Mouse (Mus musculus): ENCODE measurements around the gene Ano9. TPM values are rescaled to one million over a fixed set of nuclear protein-coding genes. Genes with fewer than 3 reads are reported as not detected.

Gene Ano9
- not detected for polyA plus RNA-seq (2014; fragmentation: Illumina TruSeq; extraction: RNeasy Lipid Tissue Mini Kit (QIAGEN cat#74804); ENCODE audit: low read depth, low replicate concordance)

DNA sequence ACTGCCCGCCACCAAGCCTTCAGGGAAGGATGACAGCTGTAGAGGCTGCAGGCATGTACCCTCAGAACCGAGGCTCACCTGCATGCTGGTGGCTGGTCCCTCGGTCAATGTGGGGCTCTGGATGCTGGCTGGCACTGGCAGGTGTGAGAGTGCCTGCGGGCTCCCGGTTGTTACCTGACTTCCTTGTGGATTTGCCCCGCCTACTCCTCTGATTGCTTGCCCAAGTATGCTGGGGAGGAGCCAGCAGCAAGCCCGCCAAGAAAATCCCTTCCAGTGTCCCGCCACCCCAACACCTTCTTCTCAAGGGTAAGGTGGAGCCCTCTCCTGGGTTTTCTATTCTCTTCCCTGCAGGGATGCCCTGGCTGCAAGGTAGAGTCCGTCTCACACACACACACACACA, at the start of gene Ano9:
TSS of gene Ano9 (minus strand) at position 171 of the 400 bp plus-strand sequence.

DNA sequence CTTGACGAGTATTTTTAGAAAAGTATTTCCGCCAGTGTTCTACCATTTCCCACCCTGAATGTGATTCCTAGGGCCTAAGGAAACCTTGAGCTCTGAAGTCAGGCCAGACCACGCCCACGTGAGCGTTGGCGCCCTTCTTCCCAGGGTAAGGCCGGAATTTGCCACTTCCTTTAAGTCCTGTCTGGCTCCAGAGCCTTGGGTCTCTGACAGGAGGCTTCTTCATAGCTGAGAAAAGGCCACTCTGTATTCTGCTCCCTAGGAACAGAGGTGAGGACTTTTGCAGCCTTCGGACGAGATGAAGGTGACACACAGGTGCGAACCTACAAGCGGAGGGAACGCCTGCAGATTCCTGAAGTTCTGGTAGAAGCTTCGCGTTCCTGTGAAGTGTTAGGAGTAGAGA, 4.6 kb upstream of the Ano9 start, which contains the start of gene Ptdss2:
TSS of gene Ptdss2 (plus strand) at position 138 of the 400 bp plus-strand sequence.

DNA sequence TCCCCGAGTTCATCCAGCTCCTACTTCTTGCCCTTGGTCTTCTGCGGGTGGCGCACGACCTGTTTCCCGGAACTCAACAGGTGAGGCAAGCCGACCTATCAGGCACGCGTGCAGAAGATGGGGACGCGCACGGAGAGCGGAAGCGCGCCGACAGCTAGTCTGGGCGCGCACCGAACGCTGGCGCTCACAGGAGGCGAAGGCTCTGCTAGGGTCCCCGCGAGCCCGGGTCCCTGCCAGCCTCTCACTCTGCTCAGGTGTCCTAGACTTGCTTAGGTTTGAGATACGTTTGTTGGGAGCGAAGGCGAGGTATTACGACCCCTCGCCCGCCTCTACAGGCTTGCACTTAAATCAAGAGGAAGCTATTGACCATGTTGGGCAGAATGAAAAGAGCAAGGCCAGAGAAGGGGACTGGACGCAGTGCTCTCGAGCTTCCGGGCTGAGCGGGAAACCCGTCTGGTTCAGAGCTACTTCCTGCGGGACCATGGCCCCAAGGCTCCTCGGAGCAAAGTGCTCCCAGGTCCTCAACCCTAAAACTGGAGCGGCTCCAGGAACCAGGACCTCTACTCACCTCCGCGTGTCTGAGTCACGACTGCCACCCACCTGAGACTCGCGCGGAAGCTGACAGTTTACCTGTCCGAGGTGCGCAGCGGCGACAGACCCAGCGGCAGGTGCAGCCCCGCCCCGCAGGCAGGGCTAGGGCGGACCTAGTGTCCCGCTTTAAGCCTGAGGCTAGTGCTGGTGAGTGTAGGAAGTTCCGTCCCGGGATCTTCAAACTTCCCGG, 17.5 kb downstream of the Ano9 start, which contains the start of gene Sigirr:
TSS of gene Sigirr (minus strand) at position 662 of the 781 bp plus-strand sequence.

DNA sequence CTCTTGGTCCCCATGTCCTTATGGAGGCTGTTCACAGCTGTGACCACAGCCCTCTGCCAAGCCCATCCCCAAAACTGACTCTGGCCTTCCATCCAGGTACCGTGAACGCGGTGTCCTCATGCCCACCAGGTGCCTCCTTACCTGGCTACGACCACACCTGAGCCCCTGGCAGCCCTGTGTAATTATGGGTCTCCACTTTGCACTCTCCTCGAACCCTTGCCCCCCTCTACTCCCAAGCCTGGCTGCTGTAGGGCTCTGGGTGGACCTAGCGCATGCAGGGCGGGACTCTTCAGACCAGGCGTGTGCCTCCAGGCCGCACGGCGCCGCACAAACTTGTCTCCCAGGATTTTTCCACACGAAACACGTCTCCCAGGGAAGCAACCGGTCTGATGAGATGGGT, 39.8 kb downstream of the Ano9 start, which contains the start of gene Pkp3:
TSS of gene Pkp3 (plus strand) at position 378 of the 400 bp plus-strand sequence.

DNA sequence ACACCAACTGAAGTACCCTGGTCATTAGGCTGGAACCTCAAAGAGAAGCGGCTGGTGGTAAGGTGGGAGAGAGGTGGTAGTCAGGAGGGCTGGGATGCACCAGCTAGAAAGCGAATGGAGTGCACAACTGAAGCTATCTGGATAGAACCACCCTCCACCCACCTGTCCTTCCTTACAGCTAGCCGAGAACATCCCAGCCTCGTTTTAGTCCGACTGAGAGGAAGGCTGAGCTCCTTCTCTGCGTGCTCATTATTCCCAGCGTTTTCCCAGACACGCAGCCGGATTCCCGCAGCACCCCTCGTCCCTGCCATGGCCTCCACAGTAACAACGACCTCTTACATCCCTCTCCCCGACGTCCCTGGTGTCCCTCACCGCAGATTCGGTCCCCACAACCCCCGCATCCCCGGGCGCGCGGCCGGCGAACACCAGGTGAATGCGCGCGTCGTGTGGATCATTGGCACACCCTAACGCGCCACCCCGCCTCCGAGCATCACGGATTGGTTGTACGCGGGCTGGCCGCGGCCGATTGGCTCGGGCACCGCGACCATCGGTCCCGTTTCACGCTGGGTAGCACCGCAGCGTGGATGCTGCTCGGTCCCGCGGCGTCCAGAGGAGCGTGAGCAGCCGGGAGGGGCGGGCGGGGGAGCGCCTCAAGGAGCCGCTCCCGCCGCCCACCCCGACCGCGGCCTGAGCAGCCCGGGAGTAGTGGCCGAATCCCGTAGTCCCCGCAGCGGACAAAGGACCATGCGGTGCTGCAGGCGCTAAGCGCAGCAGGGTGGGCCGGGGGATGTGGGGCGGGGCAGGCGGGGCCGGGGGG, 57.0 kb downstream of the Ano9 start, which contains the start of gene B4galnt4:
TSS of gene B4galnt4 (plus strand) at position 679 of the 817 bp plus-strand sequence.

Other genes with a start within 250 kb of the Ano9 start
- 93.8 TPM for gene Psmd13, start 235.8 kb downstream of the Ano9 start, polyA plus RNA-seq (2014; fragmentation: Illumina TruSeq; extraction: RNeasy Lipid Tissue Mini Kit (QIAGEN cat#74804); ENCODE audit: low read depth, low replicate concordance)
- gene Sirt3, start 235.5 kb downstream of the Ano9 start, polyA plus RNA-seq (2014; fragmentation: Illumina TruSeq; extraction: RNeasy Lipid Tissue Mini Kit (QIAGEN cat#74804); ENCODE audit: low read depth, low replicate concordance): 77.7 TPM
- 3,602 TPM for gene Cox8b, start 217.4 kb downstream of the Ano9 start, polyA plus RNA-seq (2014; fragmentation: Illumina TruSeq; extraction: RNeasy Lipid Tissue Mini Kit (QIAGEN cat#74804); ENCODE audit: low read depth, low replicate concordance)
- gene Nlrp6, start 196.9 kb downstream of the Ano9 start, polyA plus RNA-seq (2014; fragmentation: Illumina TruSeq; extraction: RNeasy Lipid Tissue Mini Kit (QIAGEN cat#74804); ENCODE audit: low read depth, low replicate concordance): not detected
- 6.1 TPM for gene Pgghg, start 176.4 kb downstream of the Ano9 start, polyA plus RNA-seq (2014; fragmentation: Illumina TruSeq; extraction: RNeasy Lipid Tissue Mini Kit (QIAGEN cat#74804); ENCODE audit: low read depth, low replicate concordance)
- 0.92 TPM for gene Ifitm5, start 167.5 kb downstream of the Ano9 start, polyA plus RNA-seq (2014; fragmentation: Illumina TruSeq; extraction: RNeasy Lipid Tissue Mini Kit (QIAGEN cat#74804); ENCODE audit: low read depth, low replicate concordance)
- not detected for gene Gm45717, start 161.9 kb downstream of the Ano9 start, polyA plus RNA-seq (2014; fragmentation: Illumina TruSeq; extraction: RNeasy Lipid Tissue Mini Kit (QIAGEN cat#74804); ENCODE audit: low read depth, low replicate concordance)
- gene Ifitm2, start 161.8 kb downstream of the Ano9 start, polyA plus RNA-seq (2014; fragmentation: Illumina TruSeq; extraction: RNeasy Lipid Tissue Mini Kit (QIAGEN cat#74804); ENCODE audit: low read depth, low replicate concordance): 168 TPM
- gene Ifitm1, start 150.6 kb downstream of the Ano9 start, polyA plus RNA-seq (2014; fragmentation: Illumina TruSeq; extraction: RNeasy Lipid Tissue Mini Kit (QIAGEN cat#74804); ENCODE audit: low read depth, low replicate concordance): 10.8 TPM
- gene Ifitm3, start 107.0 kb downstream of the Ano9 start, polyA plus RNA-seq (2014; fragmentation: Illumina TruSeq; extraction: RNeasy Lipid Tissue Mini Kit (QIAGEN cat#74804); ENCODE audit: low read depth, low replicate concordance): 220 TPM
- 0.84 TPM for gene Ifitm6, start 99.9 kb downstream of the Ano9 start, polyA plus RNA-seq (2014; fragmentation: Illumina TruSeq; extraction: RNeasy Lipid Tissue Mini Kit (QIAGEN cat#74804); ENCODE audit: low read depth, low replicate concordance)
- gene Gm17387, start 88.7 kb downstream of the Ano9 start, polyA plus RNA-seq (2014; fragmentation: Illumina TruSeq; extraction: RNeasy Lipid Tissue Mini Kit (QIAGEN cat#74804); ENCODE audit: low read depth, low replicate concordance): not detected
- gene B4galnt4, start 56.7 kb downstream of the Ano9 start, polyA plus RNA-seq (2014; fragmentation: Illumina TruSeq; extraction: RNeasy Lipid Tissue Mini Kit (QIAGEN cat#74804); ENCODE audit: low read depth, low replicate concordance): not detected
- gene Pkp3, start 39.6 kb downstream of the Ano9 start, polyA plus RNA-seq (2014; fragmentation: Illumina TruSeq; extraction: RNeasy Lipid Tissue Mini Kit (QIAGEN cat#74804); ENCODE audit: low read depth, low replicate concordance): not detected
- gene Sigirr, start 17.2 kb downstream of the Ano9 start, polyA plus RNA-seq (2014; fragmentation: Illumina TruSeq; extraction: RNeasy Lipid Tissue Mini Kit (QIAGEN cat#74804); ENCODE audit: low read depth, low replicate concordance): 8.4 TPM
- 29.2 TPM for gene Ptdss2, start 4.6 kb upstream of the Ano9 start, polyA plus RNA-seq (2014; fragmentation: Illumina TruSeq; extraction: RNeasy Lipid Tissue Mini Kit (QIAGEN cat#74804); ENCODE audit: low read depth, low replicate concordance)
- 69.3 TPM for gene Rnh1, start 55.1 kb upstream of the Ano9 start, polyA plus RNA-seq (2014; fragmentation: Illumina TruSeq; extraction: RNeasy Lipid Tissue Mini Kit (QIAGEN cat#74804); ENCODE audit: low read depth, low replicate concordance)
- gene Hras, start 76.2 kb upstream of the Ano9 start, polyA plus RNA-seq (2014; fragmentation: Illumina TruSeq; extraction: RNeasy Lipid Tissue Mini Kit (QIAGEN cat#74804); ENCODE audit: low read depth, low replicate concordance): 59.1 TPM
- 2.6 TPM for gene Lrrc56, start 76.4 kb upstream of the Ano9 start, polyA plus RNA-seq (2014; fragmentation: Illumina TruSeq; extraction: RNeasy Lipid Tissue Mini Kit (QIAGEN cat#74804); ENCODE audit: low read depth, low replicate concordance)
- not detected for gene Lmntd2, start 96.3 kb upstream of the Ano9 start, polyA plus RNA-seq (2014; fragmentation: Illumina TruSeq; extraction: RNeasy Lipid Tissue Mini Kit (QIAGEN cat#74804); ENCODE audit: low read depth, low replicate concordance)
- 0.39 TPM for gene Rassf7, start 98.1 kb upstream of the Ano9 start, polyA plus RNA-seq (2014; fragmentation: Illumina TruSeq; extraction: RNeasy Lipid Tissue Mini Kit (QIAGEN cat#74804); ENCODE audit: low read depth, low replicate concordance)
- gene Phrf1, start 111.0 kb upstream of the Ano9 start, polyA plus RNA-seq (2014; fragmentation: Illumina TruSeq; extraction: RNeasy Lipid Tissue Mini Kit (QIAGEN cat#74804); ENCODE audit: low read depth, low replicate concordance): 22.9 TPM
- gene Irf7, start 148.7 kb upstream of the Ano9 start, polyA plus RNA-seq (2014; fragmentation: Illumina TruSeq; extraction: RNeasy Lipid Tissue Mini Kit (QIAGEN cat#74804); ENCODE audit: low read depth, low replicate concordance): 10.7 TPM
- not detected for gene Cdhr5, start 159.0 kb upstream of the Ano9 start, polyA plus RNA-seq (2014; fragmentation: Illumina TruSeq; extraction: RNeasy Lipid Tissue Mini Kit (QIAGEN cat#74804); ENCODE audit: low read depth, low replicate concordance)
- gene Sct, start 161.3 kb upstream of the Ano9 start, polyA plus RNA-seq (2014; fragmentation: Illumina TruSeq; extraction: RNeasy Lipid Tissue Mini Kit (QIAGEN cat#74804); ENCODE audit: low read depth, low replicate concordance): not detected
- gene Drd4, start 174.2 kb upstream of the Ano9 start, polyA plus RNA-seq (2014; fragmentation: Illumina TruSeq; extraction: RNeasy Lipid Tissue Mini Kit (QIAGEN cat#74804); ENCODE audit: low read depth, low replicate concordance): not detected
- 17.7 TPM for gene Deaf1, start 209.9 kb upstream of the Ano9 start, polyA plus RNA-seq (2014; fragmentation: Illumina TruSeq; extraction: RNeasy Lipid Tissue Mini Kit (QIAGEN cat#74804); ENCODE audit: low read depth, low replicate concordance)
- gene Tmem80, start 209.9 kb upstream of the Ano9 start, polyA plus RNA-seq (2014; fragmentation: Illumina TruSeq; extraction: RNeasy Lipid Tissue Mini Kit (QIAGEN cat#74804); ENCODE audit: low read depth, low replicate concordance): 27.8 TPM
- gene Eps8l2, start 221.1 kb upstream of the Ano9 start, polyA plus RNA-seq (2014; fragmentation: Illumina TruSeq; extraction: RNeasy Lipid Tissue Mini Kit (QIAGEN cat#74804); ENCODE audit: low read depth, low replicate concordance): 4.6 TPM

Data from heart, adult 10 weeks (tissue).